Mouse (Mus musculus) G1E (cell line): ENCODE measurements around the gene Sh3glb2.

Source experiments
- CTCF ChIP-seq: IDR thresholded peaks from 2 replicates; pipeline ENCODE4 v1.5.1; 2012; ENCODE audit warnings: low read depth, low read length, inconsistent platforms, mixed read lengths
- POLR2AphosphoS5 ChIP-seq: IDR thresholded peaks from 2 replicates; pipeline ENCODE4 v1.6.1; 2012; ENCODE audit warnings: low read depth, low read length, inconsistent platforms; ENCODE audit not compliant: insufficient replicate concordance

- TF ChIP-seq CTCF, result no peak
- TF ChIP-seq POLR2AphosphoS5, result no peak
These were observed 16.8 kb upstream of the Sh3glb2 start for GRCm38 (mm10) chr2:30375893-30376292.
